Mouse (Mus musculus): ENCODE measurements around the gene Hmgcs2.

- TF ChIP-seq POLR2A (IDR thresholded peaks at IDR 0.05; ENCODE audit: extremely low read depth, insufficient read depth, low read length) (no peak), CTCF (IDR thresholded peaks at IDR 0.05; ENCODE audit: low read depth, low read length) (no peak)
These were observed 34.9 kb downstream of the Hmgcs2 start for GRCm38 (mm10) chr3:98315181-98315580.

All from liver, adult 2 months (tissue).